Mouse (Mus musculus) Patski (cell line): ENCODE measurements around the gene T. TPM values are rescaled to one million over a fixed set of nuclear protein-coding genes. Genes with fewer than 3 reads are reported as not detected.
"Not testable (repeated sequence)": the region's sequence is repeated elsewhere in the genome, so short reads cannot be mapped to it uniquely, and the experiment has no call there.

Experiments used
- ATAC-seq: fragments of 100-300 bp; one replicate; pipeline ENCODE4 v1.8.0; 2021
- CTCF ChIA-PET: fragments of 350-600 bp; sonication (Branson Sonifier 250); formaldehyde crosslinking; loops from one replicate; lab custom pipeline; 2022; ENCODE audit warnings: inconsistent platforms; lab: Charles Lee
- POLR2A ChIA-PET: fragments of 350-600 bp; sonication (Branson Sonifier 250); formaldehyde crosslinking; loops from one replicate; lab custom pipeline; 2022; ENCODE audit warnings: antibody characterized with exemption, inconsistent platforms; lab: Charles Lee
- DNase-seq: peaks from one replicate; pipeline ENCODE4 v3.0.0-alpha.2; 2011; ENCODE audit warnings: low read depth, low spot score
- H3K27me3 ChIP-seq: fragments of 371-371 bp; one replicate; pipeline ENCODE4 v1.5.1; 2021
- CTCF ChIP-seq: fragments of 100-300 bp; IDR thresholded peaks from one replicate; pipeline ENCODE4 v1.5.1; 2021
- in situ Hi-C: fragments of 300-500 bp; cut with MboI; formaldehyde crosslinking; loops from 3 replicates; pipeline ENCODE4 v1.11.1; 2018; ENCODE audit warnings: low pct_unique_long_range_greater_than_20kb, mixed read lengths
- polyA plus RNA-seq: library from polyadenylated mRNA; unstranded; gene quantifications from one replicate; pipeline ENCODE4 v1.2.3, GENCODE M21; 2021

Gene T
- not detected for polyA plus RNA-seq

- H3K27me3 ChIP-seq, result peaks cover 79% of the 10 kb centered on the region
- POLR2A ChIA-PET, result no interaction called here
- no peak for TF ChIP-seq CTCF
- in situ Hi-C loops, result no loop called here
- ATAC-seq (no peak), DNase-seq (no peak)
- CTCF ChIA-PET, result no interaction called here
Observed at GRCm38 (mm10) chr17:8433978-8434960, at the start of gene T. Gene T (plus strand): TSS chr17:8434423.

GRCm38 (mm10) chr17:8385441-8385840 is 48.8 kb upstream of the T start:
- ChIA-PET CTCF (interaction anchor here (1.6 kb wide), 2 partner anchors 13 to 121 kb away, joined by 4 to 5 read pairs; no protein-coding TSS in a partner anchor), POLR2A (no interaction called here)
- ATAC-seq, result no peak
- no peak for DNase-seq
- in situ Hi-C loops, result no loop called here
- H3K27me3 ChIP-seq, result peaks cover 13% of the 10 kb centered on the region
- no peak for TF ChIP-seq CTCF

- ATAC-seq, result no peak
- peaks cover 11% of the 10 kb centered on the region for H3K27me3 ChIP-seq
- DNase-seq, result no peak
- POLR2A ChIA-PET, result no interaction called here
- CTCF ChIA-PET, result no interaction called here
- in situ Hi-C loops, result no loop called here
- peak; percentile 62 for TF ChIP-seq CTCF
Observed at GRCm38 (mm10) chr17:8388463-8388862, 45.8 kb upstream of the T start.

DNA sequence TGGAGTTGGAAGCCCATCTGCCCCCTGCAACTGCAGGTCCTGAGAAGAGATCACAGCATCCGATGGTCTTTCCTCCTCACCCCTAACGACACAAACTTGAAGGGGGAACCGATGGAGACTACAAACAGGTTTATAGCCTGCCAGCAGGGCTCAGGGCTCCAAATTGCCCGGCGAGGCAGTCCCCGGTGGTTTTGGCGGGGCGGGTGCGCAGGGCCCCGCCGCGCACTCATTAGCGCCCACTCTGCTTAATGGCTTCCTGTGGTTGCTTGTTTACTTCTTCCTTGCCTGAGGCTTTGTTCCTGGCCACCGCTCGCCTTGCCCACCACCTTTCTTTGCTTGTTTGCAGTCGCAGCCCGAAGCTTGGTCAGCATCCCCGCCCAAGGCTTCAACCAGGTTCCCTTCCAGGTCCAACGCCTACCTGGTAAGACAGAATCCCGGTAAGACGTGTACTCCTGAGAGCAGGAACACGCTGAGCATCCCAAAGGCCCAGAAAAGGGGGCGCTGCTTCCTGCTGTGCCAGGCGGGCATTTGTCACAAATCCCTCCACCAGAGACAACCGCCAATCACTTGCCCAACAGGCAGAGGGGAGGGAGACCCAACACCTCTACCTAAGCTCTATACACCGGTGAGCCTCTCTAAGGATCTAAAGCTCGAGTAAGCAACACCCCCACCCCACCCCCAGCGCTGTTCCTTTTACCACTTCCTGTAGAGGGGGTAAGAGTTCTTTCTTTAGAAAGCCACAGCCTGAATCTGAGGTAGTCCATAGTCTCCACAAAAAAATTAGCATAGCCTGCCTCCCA is 45.0 kb upstream of the T start:
- in situ Hi-C loops, result no loop called here
- POLR2A ChIA-PET, result no interaction called here
- CTCF ChIA-PET, result no interaction called here
- DNase-seq (no peak), ATAC-seq (no peak)
- peaks cover 11% of the 10 kb centered on the region for H3K27me3 ChIP-seq
- no peak for TF ChIP-seq CTCF

GRCm38 (mm10) chr17:8389790-8390095 is 44.5 kb upstream of the T start:
- ATAC-seq, result no peak
- H3K27me3 ChIP-seq, result peaks cover 11% of the 10 kb centered on the region
- CTCF ChIA-PET, result no interaction called here
- no peak for DNase-seq
- in situ Hi-C loops, result no loop called here
- no peak for TF ChIP-seq CTCF
- POLR2A ChIA-PET, result no interaction called here

GRCm38 (mm10) chr17:8390487-8390886 is 43.7 kb upstream of the T start:
- CTCF ChIA-PET, result no interaction called here
- in situ Hi-C loops, result no loop called here
- TF ChIP-seq CTCF, result no peak
- H3K27me3 ChIP-seq, result peaks cover 11% of the 10 kb centered on the region
- DNase-seq (no peak), ATAC-seq (no peak)
- POLR2A ChIA-PET, result no interaction called here

- ChIA-PET CTCF (no interaction called here), POLR2A (interaction anchor here (0.6 kb wide), 1 partner anchor 217 kb away, joined by 8 read pairs; no protein-coding TSS in a partner anchor)
- no peak for TF ChIP-seq CTCF
- ATAC-seq (no peak), DNase-seq (no peak)
- peaks cover 5% of the 10 kb centered on the region for H3K27me3 ChIP-seq
- in situ Hi-C loops, result no loop called here
Observed at GRCm38 (mm10) chr17:8396371-8396770, 37.9 kb upstream of the T start.

GRCm38 (mm10) chr17:8397946-8398345 is 36.3 kb upstream of the T start:
- in situ Hi-C loops, result no loop called here
- no peak for DNase-seq
- no peaks in the 10 kb centered on the region for H3K27me3 ChIP-seq
- no peak for ATAC-seq
- POLR2A ChIA-PET, result interaction anchor here (0.7 kb wide), 1 partner anchor 131 kb away, joined by 5 read pairs; no protein-coding TSS in a partner anchor
- CTCF ChIA-PET, result interaction anchor here (1.5 kb wide), 1 partner anchor 11 kb away, joined by 4 read pairs; no protein-coding TSS in a partner anchor
- TF ChIP-seq CTCF, result no peak

- ATAC-seq, H3K27me3 ChIP-seq, in situ Hi-C loops, DNase-seq, CTCF ChIA-PET, POLR2A ChIA-PET: not testable (repeated sequence)
Observed at GRCm38 (mm10) chr17:8403932-8404331, 30.3 kb upstream of the T start.

- TF ChIP-seq CTCF, result no peak
- in situ Hi-C loops, result no loop called here
- DNase-seq, result no peak
Observed at GRCm38 (mm10) chr17:8406285-8406684, 27.9 kb upstream of the T start.

GRCm38 (mm10) chr17:8408002-8408401 is 26.2 kb upstream of the T start:
- POLR2A ChIA-PET, DNase-seq, ATAC-seq, in situ Hi-C loops, CTCF ChIA-PET: not testable (repeated sequence)
- H3K27me3 ChIP-seq, result peaks cover 15% of the 10 kb centered on the region

More at GRCm38 (mm10) chr17:8406285-8406684, 27.9 kb upstream of the T start:
- H3K27me3 ChIP-seq, result peaks cover 5% of the 10 kb centered on the region
- ChIA-PET CTCF (no interaction called here), POLR2A (no interaction called here)
- no peak for ATAC-seq
